Mouse (Mus musculus) small intestine, adult 2 months (tissue): ENCODE data around the gene Rin1.

Experiments
- CTCF ChIP-seq: fragments of 200-500 bp; IDR thresholded peaks from 2 replicates; pipeline ENCODE4 v1.5.1; 2012; ENCODE audit warnings: low read depth, mild to moderate bottlenecking, control low read depth, inconsistent platforms, low read length, moderate library complexity, mixed read lengths; ENCODE audit not compliant: insufficient replicate concordance, insufficient read length; ENCODE audit errors: extremely low read depth
- POLR2A ChIP-seq: fragments of 200-500 bp; IDR thresholded peaks from 2 replicates; pipeline ENCODE4 v1.6.1; 2012; ENCODE audit warnings: low read depth, mild to moderate bottlenecking, control low read depth, inconsistent platforms, low read length, moderate library complexity

DNA sequence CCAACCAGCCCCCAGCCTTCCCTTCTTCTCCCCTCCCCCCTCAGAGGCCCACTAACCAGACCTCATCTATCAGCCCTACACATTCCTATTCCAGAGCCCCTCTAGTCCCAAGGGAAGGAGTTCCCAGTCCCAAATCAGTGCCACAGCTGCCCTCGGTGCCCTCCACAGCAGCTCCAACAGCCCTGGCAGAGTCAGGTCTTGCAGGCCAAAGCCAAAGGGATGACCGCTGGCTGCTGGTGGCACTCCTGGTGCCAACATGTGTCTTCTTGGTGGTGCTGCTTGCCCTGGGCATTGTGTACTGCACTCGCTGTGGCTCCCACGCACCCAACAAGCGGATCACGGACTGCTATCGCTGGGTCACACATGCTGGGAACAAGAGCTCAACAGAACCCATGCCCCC is 19.7 kb downstream of the Rin1 start:
- TF ChIP-seq CTCF (no peak), POLR2A (no peak)
